Mouse (Mus musculus) left cerebral cortex, postnatal 10 days (tissue): ENCODE measurements at regions not wholly inside any gene's neighbourhood (a gene's known extent, or its start where the extent isn't known, plus 50 kb on each side); places are given as distances from the start of the nearest gene placed in this dataset.
"Not testable (repeated sequence)": the region's sequence is repeated elsewhere in the genome, so short reads cannot be mapped to it uniquely, and the experiment has no call there.

ENCODE experiments used
- DNase-seq, 2 experiments: peaks; one replicate each; pipeline ENCODE4 v3.0.0; 2021 to 2022; ENCODE audit warnings: low spot score in 2 of 2, mixed read lengths in 1 of 2; ENCODE audit errors: extremely low spot score in 1 of 2
- intact Hi-C: fragments of 180-260 bp; cut with DNase I; formaldehyde crosslinking; loops from one replicate; pipeline ENCODE4 v1.15.1; 2025

- intact Hi-C loops: no loop called here
- peak in 1 of 2 experiments; percentile 40 for DNase-seq
Measured at GRCm38 (mm10) chr12:93812963-93813733, 1878.9 kb upstream of the Flrt2 start.

- peak in 1 of 2 experiments; percentile 0 for DNase-seq
Measured at GRCm38 (mm10) chr12:93850944-93851520, 1841.0 kb upstream of the Flrt2 start.

GRCm38 (mm10) chr12:93851660-93852059 is 1840.4 kb upstream of the Flrt2 start:
- intact Hi-C loops: no loop called here
- DNase-seq: no peak

More at GRCm38 (mm10) chr12:93850944-93851520, 1841.0 kb upstream of the Flrt2 start:
- intact Hi-C loops: no loop called here

GRCm38 (mm10) chr12:93885946-93886345 is 1806.1 kb upstream of the Flrt2 start:
- no peak for DNase-seq

GRCm38 (mm10) chr12:93890109-93890508 is 1801.9 kb upstream of the Flrt2 start:
- intact Hi-C loops: no loop called here
- DNase-seq: no peak

More at GRCm38 (mm10) chr12:93885946-93886345, 1806.1 kb upstream of the Flrt2 start:
- intact Hi-C loops: no loop called here

- intact Hi-C loops, DNase-seq: not testable (repeated sequence)
Measured at GRCm38 (mm10) chr12:93928541-93929238, 1763.3 kb upstream of the Flrt2 start.

- DNase-seq, intact Hi-C loops: not testable (repeated sequence)
Measured at GRCm38 (mm10) chr12:93929239-93929563, 1762.8 kb upstream of the Flrt2 start.

GRCm38 (mm10) chr12:93930242-93930641 is 1761.8 kb upstream of the Flrt2 start:
- intact Hi-C loops, DNase-seq: not testable (repeated sequence)

- intact Hi-C loops: no loop called here
- DNase-seq: no peak
Measured at GRCm38 (mm10) chr12:93960869-93961268, 1731.2 kb upstream of the Flrt2 start.

GRCm38 (mm10) chr12:93981307-93981706 is 1710.7 kb upstream of the Flrt2 start:
- intact Hi-C loops: no loop called here
- no peak for DNase-seq

- no peak for DNase-seq
- intact Hi-C loops: no loop called here
Measured at GRCm38 (mm10) chr12:93991531-93991930, 1700.5 kb upstream of the Flrt2 start.

GRCm38 (mm10) chr12:93993875-93994274 is 1698.2 kb upstream of the Flrt2 start:
- DNase-seq: peak in 1 of 2 experiments; percentile 11
- intact Hi-C loops: no loop called here

- no peak for DNase-seq
- intact Hi-C loops: no loop called here
Measured at GRCm38 (mm10) chr12:94015946-94016345, 1676.1 kb upstream of the Flrt2 start.

GRCm38 (mm10) chr12:94031364-94031763 is 1660.7 kb upstream of the Flrt2 start:
- DNase-seq: no peak
- intact Hi-C loops: no loop called here

- intact Hi-C loops: no loop called here
- no peak for DNase-seq
Measured at GRCm38 (mm10) chr12:94047972-94048371, 1644.1 kb upstream of the Flrt2 start.

GRCm38 (mm10) chr12:94057767-94058166 is 1634.3 kb upstream of the Flrt2 start:
- peak in 1 of 2 experiments; percentile 20 for DNase-seq
- intact Hi-C loops: no loop called here

GRCm38 (mm10) chr12:94059641-94060040 is 1632.4 kb upstream of the Flrt2 start:
- intact Hi-C loops: no loop called here
- DNase-seq: no peak

- intact Hi-C loops: no loop called here
- DNase-seq: no peak
Measured at GRCm38 (mm10) chr12:94060336-94060735, 1631.7 kb upstream of the Flrt2 start.

GRCm38 (mm10) chr12:94066444-94067152 is 1625.4 kb upstream of the Flrt2 start:
- no peak for DNase-seq
- intact Hi-C loops: no loop called here
